In genomic region chr5:29708258-29708657, GRCm38 (mm10) we compare ENCODE assay signal across 17 mouse cellular contexts. TPM values are rescaled to one million over a fixed set of nuclear protein-coding genes. Genes with fewer than 3 reads are reported as not detected.
DNase-seq lines count a peak whose midpoint lies in the region; ATAC-seq and TF ChIP-seq lines count a peak whose summit lies in the region.
"Had no signal": no experiment of that assay in that cellular context is flagged by ENCODE, and none has a peak within 500 bp of the region (broad histone marks: within the 10 kb centered on the region; RNA-seq: fewer than 3 reads in every experiment).

No protein-coding gene starts in this region.

- no peak for TF ChIP-seq CTCF in lung, postnatal 0 days (IDR thresholded peaks at IDR 0.05)
- TF ChIP-seq CTCF in lung, adult 2 months (IDR thresholded peaks at IDR 0.05; ENCODE audit: insufficient read depth, low read length): no peak

- H3K4me3 ChIP-seq in lung, postnatal 0 days (ENCODE audit: low read depth, low read length): no peak overlapping the region
- H3K4me3 ChIP-seq in lung, adult 2 months (replicated peaks; ENCODE audit: extremely low read depth, low read depth, low read length): no peak overlapping the region
- no peak overlapping the region for H3K4me3 ChIP-seq in embryonic facial prominence, embryonic 11.5 days (ENCODE audit: low read depth, low read length)
- H3K4me3 ChIP-seq: midbrain, embryonic 12.5 days; neural tube, embryonic 12.5 days had no signal

- intact Hi-C loops in left cerebral cortex, postnatal 36 days (cut with DNase I): no loop called here

- no peak overlapping the region for H3K9ac ChIP-seq in lung, postnatal 0 days (replicated peaks; ENCODE audit: low read depth)
- H3K9ac ChIP-seq in embryonic facial prominence, embryonic 11.5 days (replicated peaks; ENCODE audit: low read length): no peak overlapping the region
- H3K9ac ChIP-seq: midbrain, embryonic 12.5 days; neural tube, embryonic 12.5 days had no signal

- no peaks in the 10 kb centered on the region for H3K36me3 ChIP-seq in lung, postnatal 0 days (ENCODE audit: insufficient read depth, low read length)
- H3K36me3 ChIP-seq in embryonic facial prominence, embryonic 11.5 days (replicated peaks; ENCODE audit: control insufficient read depth, insufficient read depth, low read depth, low read length): no peaks in the 10 kb centered on the region
- H3K36me3 ChIP-seq: G1E; midbrain, embryonic 12.5 days; neural tube, embryonic 12.5 days had no signal

- H3K27ac ChIP-seq in lung, postnatal 0 days (ENCODE audit: low read length): no peak overlapping the region
- H3K27ac ChIP-seq in embryonic facial prominence, embryonic 11.5 days (replicated peaks; ENCODE audit: low read depth, low read length): no peak overlapping the region
- H3K27ac ChIP-seq: midbrain, embryonic 12.5 days; neural tube, embryonic 12.5 days had no signal

- DNase-seq in lung, postnatal 0 days (ENCODE audit: low spot score): peak; percentile 61
- no peak for DNase-seq in lung, adult 2 months
- peak; percentile 51 for DNase-seq in embryonic facial prominence, embryonic 11.5 days (ENCODE audit: low spot score)
- DNase-seq in large intestine, adult 2 months (ENCODE audit: low read depth, low spot score): peak; percentile 72
- DNase-seq in left cerebral cortex, postnatal 36 days (ENCODE audit: low spot score in 2 of 2): no peak
- DNase-seq: gastrocnemius, postnatal 36 days; layer of hippocampus, adult 9-11 months; right cerebral cortex, adult 18-20 months had no signal

- H3K4me2 ChIP-seq in lung, postnatal 0 days (replicated peaks; ENCODE audit: low read depth, low read length): no peak overlapping the region
- no peak overlapping the region for H3K4me2 ChIP-seq in embryonic facial prominence, embryonic 11.5 days (ENCODE audit: low read depth, low read length)
- H3K4me2 ChIP-seq: liver, embryonic 11.5 days; midbrain, embryonic 12.5 days; neural tube, embryonic 12.5 days had no signal

- ATAC-seq in lung, postnatal 0 days: peak; percentile 74
- no peak for ATAC-seq in embryonic facial prominence, embryonic 11.5 days (replicated peaks; ENCODE audit: insufficient number of reproducible peaks, low FRiP score, low TSS enrichment, low read depth)
- no peak for ATAC-seq in megakaryocyte-erythroid progenitor cell, adult 5-6 weeks (replicated peaks; ENCODE audit: low FRiP score, low TSS enrichment, poor library complexity, severe bottlenecking)
- no peak for ATAC-seq in monocyte, adult 5-6 weeks (replicated peaks; ENCODE audit: insufficient number of reproducible peaks, low FRiP score, low TSS enrichment, poor library complexity, severe bottlenecking)
- ATAC-seq: inflammation-experienced regulatory T-cells, adult 6 months had no signal

- 11% methylated on average over 5 of the region's 5 CpGs for WGBS in lung, postnatal 0 days
- 15% methylated on average over 5 of the region's 5 CpGs for WGBS in lung, adult 2 months
- WGBS in embryonic facial prominence, embryonic 11.5 days: 21% methylated on average over 5 of the region's 5 CpGs
- WGBS in large intestine, adult 2 months: 4% methylated on average over 5 of the region's 5 CpGs

- no peaks in the 10 kb centered on the region for H3K9me3 ChIP-seq in lung, postnatal 0 days (ENCODE audit: low read length)
- no peaks in the 10 kb centered on the region for H3K9me3 ChIP-seq in embryonic facial prominence, embryonic 11.5 days (replicated peaks; ENCODE audit: control insufficient read depth, low read length)
- H3K9me3 ChIP-seq: G1E; midbrain, embryonic 12.5 days; neural tube, embryonic 12.5 days had no signal

- no peaks in the 10 kb centered on the region for H3K27me3 ChIP-seq in lung, postnatal 0 days (replicated peaks; ENCODE audit: insufficient read depth, low read length)
- H3K27me3 ChIP-seq in embryonic facial prominence, embryonic 11.5 days (ENCODE audit: control insufficient read depth, insufficient read depth, low read length): no peaks in the 10 kb centered on the region
- H3K27me3 ChIP-seq: midbrain, embryonic 12.5 days; neural tube, embryonic 12.5 days had no signal

- TF ChIP-seq EP300 in lung, postnatal 0 days (IDR thresholded peaks at IDR 0.05): no peak

- TF ChIP-seq POLR2A in lung, adult 2 months (IDR thresholded peaks at IDR 0.05; ENCODE audit: borderline replicate concordance, extremely low read depth, low read depth, low read length): no peak

- H3K4me1 ChIP-seq in lung, postnatal 0 days (ENCODE audit: insufficient read depth, low read depth, low read length): no peaks in the 10 kb centered on the region
- H3K4me1 ChIP-seq in lung, adult 2 months (ENCODE audit: control insufficient read depth, insufficient read depth, low read length): no peaks in the 10 kb centered on the region
- H3K4me1 ChIP-seq in embryonic facial prominence, embryonic 11.5 days (ENCODE audit: control insufficient read depth, insufficient read depth, low read length): no peaks in the 10 kb centered on the region
- H3K4me1 ChIP-seq: midbrain, embryonic 12.5 days; neural tube, embryonic 12.5 days had no signal

RNA-seq across cellular contexts. Expression of gene Dnajb6, which starts 27.2 kb away (rescaled TPM):
- polyA plus RNA-seq in lung, postnatal 0 days (2015; fragmentation: Nextera tagmentation; extraction: Ambion mirVana): 120 and 126 TPM in 2 replicates
- polyA plus RNA-seq in lung, adult 2 months (2012; rRNA removed): 29.4 and 58.0 TPM in 2 replicates
- 217 and 236 TPM in 2 replicates for polyA plus RNA-seq in embryonic facial prominence, embryonic 11.5 days (2014; fragmentation: Nextera tagmentation; extraction: Ambion mirVana)
- polyA plus RNA-seq in large intestine, adult 2 months (2012; rRNA removed): 19.7 and 34.3 TPM in 2 replicates
- total RNA-seq in megakaryocyte-erythroid progenitor cell, adult 5-6 weeks (2014; fragmentation: Nextera tagmentation): 97.2 and 115 TPM in 2 replicates
- 142 and 171 TPM in 2 replicates for total RNA-seq in megakaryocyte-erythroid progenitor cell, adult 5-6 weeks (2017)
- total RNA-seq in monocyte, adult 5-6 weeks (2017): 221 to 273 TPM (median 236 TPM) in 3 replicates
- 100 to 1,000 TPM; 168 to 174 TPM for total RNA-seq in left cerebral cortex, postnatal 36 days (2021)

RNA-seq across cellular contexts. Expression of gene Gm5129, which starts 27.5 kb away (rescaled TPM):
- not detected in 2 replicates for polyA plus RNA-seq in lung, postnatal 0 days (2015; fragmentation: Nextera tagmentation; extraction: Ambion mirVana)
- polyA plus RNA-seq in lung, adult 2 months (2012; rRNA removed): not detected in 2 replicates
- polyA plus RNA-seq in embryonic facial prominence, embryonic 11.5 days (2014; fragmentation: Nextera tagmentation; extraction: Ambion mirVana): not detected in 2 replicates
- polyA plus RNA-seq in large intestine, adult 2 months (2012; rRNA removed): not detected in 2 replicates
- not detected in 2 replicates for total RNA-seq in megakaryocyte-erythroid progenitor cell, adult 5-6 weeks (2014; fragmentation: Nextera tagmentation)
- total RNA-seq in megakaryocyte-erythroid progenitor cell, adult 5-6 weeks (2017): 18.6 TPM in 1 of 2 replicates, not detected in the other
- 12.6 to 24.8 TPM in 2 of 3 replicates, not detected in the other for total RNA-seq in monocyte, adult 5-6 weeks (2017)
- total RNA-seq in left cerebral cortex, postnatal 36 days (2021): not detected
- total RNA-seq: gastrocnemius, postnatal 36 days; heart, postnatal 10 days had no signal
- polyA plus RNA-seq: forebrain, embryonic 11.5 days; inflammation-experienced regulatory T-cells, adult 6 months; liver, embryonic 11.5 days; midbrain, embryonic 12.5 days; neural tube, embryonic 12.5 days had no signal

Comparison
In these comparisons a context has a peak if more than half of its experiments do, and no peak if none do; other contexts are left out.
1. DNase-seq: peak in lung, postnatal 0 days (single experiment), embryonic facial prominence, embryonic 11.5 days (single experiment) and large intestine, adult 2 months (single experiment); none in lung, adult 2 months (single experiment) and left cerebral cortex, postnatal 36 days (0 of 2).